12 mouse cellular contexts compared by ENCODE assay signal in the genomic region with DNA sequence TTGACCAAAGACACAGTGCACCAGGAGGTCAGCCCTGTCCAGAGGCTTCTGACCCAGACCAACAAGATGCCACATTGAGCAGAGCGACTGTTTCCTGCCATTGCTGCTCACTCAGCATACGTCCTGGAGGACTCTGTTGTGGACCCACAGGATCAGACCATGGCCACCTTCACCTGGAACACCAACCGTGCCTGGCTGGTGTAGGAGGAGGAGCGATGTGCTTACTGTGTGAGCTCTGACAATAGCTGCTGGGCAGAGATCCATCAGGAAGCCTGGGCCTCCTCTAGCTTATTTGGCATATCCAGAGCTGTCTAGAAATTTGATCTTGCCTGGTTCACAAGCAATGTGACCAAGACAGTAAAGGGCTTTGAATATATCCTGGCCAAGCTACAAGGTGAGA.
"Had no signal": no experiment of that assay in that cellular context is flagged by ENCODE, and none has a peak within 500 bp of the region (broad histone marks: within the 10 kb centered on the region; RNA-seq: fewer than 3 reads in every experiment).

No protein-coding gene starts in this region.

- DNase-seq: retina, postnatal 1 day; right cerebral cortex, adult 18-20 months; right cerebral cortex, postnatal 14 days; right cerebral cortex, postnatal 25 days; right cerebral cortex, postnatal 4 days; spleen, adult 18-20 months; thymus, adult 18-20 months; thymus, adult 2 months; thymus, postnatal 14 days; thymus, postnatal 25 days; thymus, postnatal 36 days; thymus, postnatal 4 days had no signal
